Mouse (Mus musculus): Measurements from ENCODE around the gene Ptprg.

Ptprg gene

GRCm38 (mm10) chr14:11619606-11620005, 66.3 kb downstream of the Ptprg start:
- no peak for DNase-seq (ENCODE audit: low spot score)

- no peak for DNase-seq (ENCODE audit: low spot score)
Observed at GRCm38 (mm10) chr14:11620314-11620713, 67.0 kb downstream of the Ptprg start.

GRCm38 (mm10) chr14:11620962-11621568, 67.7 kb downstream of the Ptprg start:
- DNase-seq (ENCODE audit: low spot score): peak; percentile 34

GRCm38 (mm10) chr14:11623576-11623975, 70.2 kb downstream of the Ptprg start:
- no peak for DNase-seq (ENCODE audit: low spot score)

- no peak for DNase-seq (ENCODE audit: low spot score)
Observed at GRCm38 (mm10) chr14:11630736-11631135, 77.4 kb downstream of the Ptprg start.

GRCm38 (mm10) chr14:11631505-11631904, 78.2 kb downstream of the Ptprg start:
- DNase-seq (ENCODE audit: low spot score): no peak

GRCm38 (mm10) chr14:11637673-11638072, 84.3 kb downstream of the Ptprg start:
- DNase-seq (ENCODE audit: low spot score): no peak

- no peak for DNase-seq (ENCODE audit: low spot score)
Observed at GRCm38 (mm10) chr14:11639366-11639765, 86.0 kb downstream of the Ptprg start.

GRCm38 (mm10) chr14:11640372-11640771, 87.0 kb downstream of the Ptprg start:
- no peak for DNase-seq (ENCODE audit: low spot score)

- no peak for DNase-seq (ENCODE audit: low spot score)
Observed at GRCm38 (mm10) chr14:11640996-11641395, 87.7 kb downstream of the Ptprg start.

- no peak for DNase-seq (ENCODE audit: low spot score)
Observed at GRCm38 (mm10) chr14:11642977-11643376, 89.6 kb downstream of the Ptprg start.

- DNase-seq (ENCODE audit: low spot score): no peak
Observed at GRCm38 (mm10) chr14:11657374-11657773, 104.0 kb downstream of the Ptprg start.

GRCm38 (mm10) chr14:11663661-11664215, 110.4 kb downstream of the Ptprg start:
- no peak for DNase-seq (ENCODE audit: low spot score)

GRCm38 (mm10) chr14:11664302-11664701, 111.0 kb downstream of the Ptprg start:
- peak; percentile 38 for DNase-seq (ENCODE audit: low spot score)

- DNase-seq (ENCODE audit: low spot score): no peak
Observed at GRCm38 (mm10) chr14:11665046-11665445, 111.7 kb downstream of the Ptprg start.

- DNase-seq (ENCODE audit: low spot score): no peak
Observed at GRCm38 (mm10) chr14:11667762-11668161, 114.4 kb downstream of the Ptprg start.

GRCm38 (mm10) chr14:11670847-11671246, 117.5 kb downstream of the Ptprg start:
- no peak for DNase-seq (ENCODE audit: low spot score)

- no peak for DNase-seq (ENCODE audit: low spot score)
Observed at GRCm38 (mm10) chr14:11672981-11673547, 119.7 kb downstream of the Ptprg start.

GRCm38 (mm10) chr14:11678201-11678600, 124.9 kb downstream of the Ptprg start:
- no peak for DNase-seq (ENCODE audit: low spot score)

GRCm38 (mm10) chr14:11679741-11680140, 126.4 kb downstream of the Ptprg start:
- no peak for DNase-seq (ENCODE audit: low spot score)

- no peak for DNase-seq (ENCODE audit: low spot score)
Observed at GRCm38 (mm10) chr14:11680621-11681020, 127.3 kb downstream of the Ptprg start.

- no peak for DNase-seq (ENCODE audit: low spot score)
Observed at GRCm38 (mm10) chr14:11682441-11682840, 129.1 kb downstream of the Ptprg start.

GRCm38 (mm10) chr14:11683386-11684081, 130.2 kb downstream of the Ptprg start:
- peak; percentile 64 for DNase-seq (ENCODE audit: low spot score)
